Mouse (Mus musculus) erythroblast, embryonic 14.5 days (primary cell): ENCODE data around the gene Grip2.

ENCODE experiments used
- GATA1 ChIP-seq: IDR thresholded peaks from 2 replicates; pipeline ENCODE4 v1.6.1; 2012; ENCODE audit warnings: low read length, inconsistent platforms, mixed read lengths
- TAL1 ChIP-seq: IDR thresholded peaks from 3 replicates; pipeline ENCODE4 v1.6.1; 2012; ENCODE audit warnings: low read length, inconsistent platforms, mixed read lengths

- no peak for TF ChIP-seq GATA1
- no peak for TF ChIP-seq TAL1
Observed at GRCm38 (mm10) chr6:91815976-91816375, 11.1 kb downstream of the Grip2 start.
